Mouse (Mus musculus) heart, embryonic 16.5 days (tissue): ENCODE results near the gene Tra2b. TPM values are rescaled to one million over a fixed set of nuclear protein-coding genes. Genes with fewer than 3 reads are reported as not detected.
A peak's percentile ranks its signal among the peaks of the same experiment; 100 is the strongest.
"Not testable (repeated sequence)": the region's sequence is repeated elsewhere in the genome, so short reads cannot be mapped to it uniquely, and the experiment has no call there.

Experiments used
- ATAC-seq: fragments of 200-750 bp; cut with Nextera tagmentation; replicated peaks from 2 replicates; pipeline ENCODE4 v1.8.0; 2017; ENCODE audit warnings: moderate number of reproducible peaks; ENCODE audit not compliant: insufficient read depth, low FRiP score; ENCODE audit errors: extremely low read depth
- H3K27ac ChIP-seq: fragments of 300-500 bp; sonication (generic); 2 replicates; pipeline ENCODE4 v1.5.1; 2014; ENCODE audit warnings: mild to moderate bottlenecking, low read length, control low read depth, moderate library complexity
- H3K27me3 ChIP-seq: fragments of 300-500 bp; sonication (generic); 2 replicates; pipeline ENCODE4 v1.6.1; 2014; ENCODE audit warnings: low read length, mixed read lengths; ENCODE audit not compliant: control insufficient read depth, insufficient read depth
- H3K36me3 ChIP-seq: fragments of 300-500 bp; sonication (generic); 2 replicates; pipeline ENCODE4 v1.6.1; 2014; ENCODE audit not compliant: control insufficient read depth, insufficient read depth
- H3K4me1 ChIP-seq: fragments of 300-500 bp; sonication (generic); 2 replicates; pipeline ENCODE4 v1.6.1; 2014; ENCODE audit warnings: low read length, mixed read lengths; ENCODE audit not compliant: control insufficient read depth, insufficient read depth
- H3K4me2 ChIP-seq: fragments of 300-500 bp; sonication (generic); 2 replicates; pipeline ENCODE4 v1.6.1; 2014; ENCODE audit warnings: low read depth, mild to moderate bottlenecking, control low read depth, low read length
- H3K4me3 ChIP-seq: fragments of 300-500 bp; sonication (generic); 2 replicates; pipeline ENCODE4 v1.5.1; 2014; ENCODE audit warnings: mild to moderate bottlenecking, control low read depth, low read length
- H3K9ac ChIP-seq: fragments of 300-500 bp; sonication (generic); 2 replicates; pipeline ENCODE4 v1.6.1; 2014; ENCODE audit warnings: low read length, control low read depth
- H3K9me3 ChIP-seq: fragments of 300-500 bp; sonication (generic); replicated peaks from 2 replicates; pipeline ENCODE4 v1.6.1; 2016; ENCODE audit warnings: low read length; ENCODE audit not compliant: control insufficient read depth
- WGBS: fragments of 180-500 bp; shearing (Covaris S2); extraction: QIAGEN DNeasy Blood & Tissue Kit; methylation state at CpG from one replicate; pipeline ENCODE4 v1.1.7; 2014; 5-methylcytosine and 5-hydroxymethylcytosine counted together
- polyA plus RNA-seq: library from polyadenylated mRNA; unstranded; fragments of >200 nt; fragmentation: Nextera tagmentation; extraction: Ambion mirVana; gene quantifications from 2 replicates; pipeline ENCODE4 v1.2.1, GENCODE M21; 2015

Gene Tra2b
- 201 and 229 TPM in 2 replicates for polyA plus RNA-seq

- H3K27me3 ChIP-seq: no peaks in the 10 kb centered on the region
- H3K9me3 ChIP-seq: no peaks in the 10 kb centered on the region
- peak within 1 kb of the TSS; percentile 99 for H3K4me3 ChIP-seq
- under 1% methylated on average over 38 of the region's 38 CpGs for WGBS
- H3K27ac ChIP-seq: peak within 1 kb of the TSS; percentile 98
- H3K9ac ChIP-seq: peak within 1 kb of the TSS; percentile 98
- H3K4me2 ChIP-seq: peak within 1 kb of the TSS; percentile 94
- H3K4me1 ChIP-seq: peaks cover 14% of the 10 kb centered on the region
- no peaks in the 10 kb centered on the region for H3K36me3 ChIP-seq
- peak; percentile 98 for ATAC-seq
Measured at GRCm38 (mm10) chr16:22265849-22266376, at the start of gene Tra2b. Tra2b (minus strand) TSS chr16:22266005.

- H3K36me3 ChIP-seq: no peaks in the 10 kb centered on the region
- 15% methylated on average over 1 of the region's 1 CpGs for WGBS
- ATAC-seq: no peak; the same call in 1 of the 2 replicates
Measured at GRCm38 (mm10) chr16:22310649-22311048, 44.8 kb upstream of the Tra2b start.

GRCm38 (mm10) chr16:22302606-22303005 is 36.8 kb upstream of the Tra2b start:
- WGBS: 25% methylated on average over 5 of the region's 5 CpGs
- Histone ChIP-seq H3K27ac (no peak overlapping the region), H3K27me3 (no peaks in the 10 kb centered on the region), H3K9me3 (no peaks in the 10 kb centered on the region), H3K4me2 (no peak overlapping the region), H3K36me3 (no peaks in the 10 kb centered on the region), H3K4me1 (no peaks in the 10 kb centered on the region), H3K4me3 (no peak overlapping the region), H3K9ac (no peak overlapping the region)
- ATAC-seq: no peak

More at GRCm38 (mm10) chr16:22310649-22311048, 44.8 kb upstream of the Tra2b start:
- Histone ChIP-seq H3K9ac (no peak overlapping the region), H3K27ac (no peak overlapping the region), H3K9me3 (no peaks in the 10 kb centered on the region), H3K27me3 (no peaks in the 10 kb centered on the region), H3K4me1 (no peaks in the 10 kb centered on the region), H3K4me3 (no peak overlapping the region), H3K4me2 (no peak overlapping the region)

DNA sequence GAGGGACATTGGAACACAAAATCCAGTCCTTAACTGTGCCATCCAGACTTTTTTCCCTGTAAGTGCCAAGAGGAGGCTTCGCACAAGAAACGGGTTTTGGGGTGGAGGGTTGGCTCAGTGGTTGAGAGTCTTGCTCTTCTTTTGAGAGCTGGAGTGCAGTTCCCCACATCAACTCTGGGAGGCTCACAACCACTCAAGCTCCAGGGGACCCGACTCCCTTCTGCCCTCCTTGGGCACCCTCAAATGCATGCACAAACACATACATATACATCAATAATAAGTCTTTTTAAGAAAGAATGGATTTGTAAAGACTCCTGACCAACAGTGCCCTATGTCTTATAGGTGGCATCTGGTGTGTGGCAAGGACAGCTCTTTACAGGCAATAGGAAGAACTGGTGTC is 35.6 kb upstream of the Tra2b start:
- no peaks in the 10 kb centered on the region for H3K4me1 ChIP-seq
- no peaks in the 10 kb centered on the region for H3K9me3 ChIP-seq
- no peak overlapping the region for H3K9ac ChIP-seq
- H3K4me2 ChIP-seq: no peak overlapping the region
- no peaks in the 10 kb centered on the region for H3K36me3 ChIP-seq
- no peak overlapping the region for H3K4me3 ChIP-seq
- no peak overlapping the region for H3K27ac ChIP-seq
- no peak for ATAC-seq
- no peaks in the 10 kb centered on the region for H3K27me3 ChIP-seq
- WGBS: 54% methylated on average over 3 of the region's 3 CpGs

GRCm38 (mm10) chr16:22296901-22297300 is 31.1 kb upstream of the Tra2b start:
- no peaks in the 10 kb centered on the region for H3K4me1 ChIP-seq
- ATAC-seq: no peak
- no peaks in the 10 kb centered on the region for H3K27me3 ChIP-seq
- 65% methylated on average over 6 of the region's 6 CpGs for WGBS
- no peaks in the 10 kb centered on the region; the same call in 1 of the 2 replicates for H3K9me3 ChIP-seq
- H3K4me3 ChIP-seq: no peak overlapping the region
- no peaks in the 10 kb centered on the region for H3K36me3 ChIP-seq
- no peak overlapping the region for H3K4me2 ChIP-seq
- no peak overlapping the region for H3K27ac ChIP-seq
- H3K9ac ChIP-seq: no peak overlapping the region

DNA sequence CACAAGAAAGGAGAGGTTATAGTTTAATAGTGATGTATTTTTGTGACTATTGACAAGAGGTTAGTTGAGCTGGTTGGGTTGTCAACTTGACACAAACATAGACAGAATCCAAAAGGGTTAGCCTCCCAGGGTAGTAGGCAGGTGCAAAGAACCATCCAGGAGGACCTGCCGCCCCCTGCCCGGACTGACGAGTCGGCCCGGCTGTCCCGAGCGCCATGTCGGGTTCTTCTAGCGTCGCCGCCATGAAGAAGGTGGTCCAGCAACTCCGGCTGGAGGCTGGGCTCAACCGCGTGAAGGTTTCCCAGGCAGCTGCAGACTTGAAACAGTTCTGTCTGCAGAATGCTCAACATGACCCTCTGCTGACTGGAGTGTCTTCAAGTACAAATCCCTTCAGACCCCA is 29.0 kb upstream of the Tra2b start:
- H3K9ac ChIP-seq, H3K4me3 ChIP-seq, H3K36me3 ChIP-seq, H3K27ac ChIP-seq, H3K4me2 ChIP-seq, H3K9me3 ChIP-seq, ATAC-seq, H3K27me3 ChIP-seq, H3K4me1 ChIP-seq: not testable (repeated sequence)
- 94% methylated on average over 14 of the region's 14 CpGs for WGBS

DNA sequence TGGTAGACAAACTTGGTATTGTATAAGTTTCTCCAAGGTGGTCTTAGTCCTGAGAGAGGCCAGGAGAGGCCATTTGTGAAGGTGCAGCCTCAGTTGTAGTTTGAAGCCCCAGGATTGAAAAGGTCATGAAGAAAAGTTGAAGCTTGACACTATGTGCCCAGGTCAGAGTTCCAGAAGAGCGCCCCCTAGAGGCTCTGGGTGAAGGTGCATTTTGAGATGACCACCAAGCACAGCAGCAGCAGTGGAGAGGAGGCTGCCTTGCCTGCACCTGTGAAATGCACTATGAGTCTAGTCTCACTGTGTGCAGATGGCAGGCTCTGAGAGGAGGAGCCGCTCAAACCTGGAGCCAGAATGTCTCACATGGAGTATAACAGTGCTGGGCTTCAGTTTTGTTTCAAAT is 27.8 kb upstream of the Tra2b start:
- Histone ChIP-seq H3K27ac (no peak overlapping the region), H3K4me2 (no peak overlapping the region), H3K9ac (no peak overlapping the region), H3K36me3 (no peaks in the 10 kb centered on the region), H3K4me1 (no peaks in the 10 kb centered on the region), H3K9me3 (peaks cover 5% of the 10 kb centered on the region; the same call in 1 of the 2 replicates), H3K4me3 (no peak overlapping the region), H3K27me3 (no peaks in the 10 kb centered on the region)
- no peak for ATAC-seq
- WGBS: 57% methylated on average over 2 of the region's 2 CpGs

DNA sequence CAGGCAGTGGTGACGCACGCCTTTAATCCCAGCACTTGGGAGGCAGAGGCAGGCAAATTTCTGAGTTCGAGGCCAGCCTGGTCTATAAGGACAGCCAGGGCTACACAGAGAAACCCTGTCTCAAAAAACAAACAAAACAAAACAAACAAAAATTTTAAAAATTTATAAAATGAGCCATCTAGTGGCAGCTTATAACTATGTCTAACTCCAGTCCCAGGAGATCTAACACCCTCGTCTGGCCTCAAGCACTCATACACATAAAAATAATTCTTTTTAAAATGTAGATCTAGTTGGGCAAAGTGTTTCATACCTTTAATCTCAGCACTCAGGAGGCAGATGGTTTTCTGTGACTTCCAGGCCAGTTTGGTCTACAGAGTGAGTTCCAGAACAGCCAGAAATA is 26.6 kb upstream of the Tra2b start:
- Histone ChIP-seq H3K4me2 (no peak overlapping the region), H3K36me3 (no peaks in the 10 kb centered on the region), H3K27ac (no peak overlapping the region), H3K27me3 (no peaks in the 10 kb centered on the region), H3K9ac (no peak overlapping the region), H3K4me3 (no peak overlapping the region), H3K4me1 (no peaks in the 10 kb centered on the region), H3K9me3 (peaks cover 5% of the 10 kb centered on the region; the same call in 1 of the 2 replicates)
- 81% methylated on average over 4 of the region's 4 CpGs for WGBS
- ATAC-seq: no peak

- no peak for ATAC-seq
- Histone ChIP-seq H3K4me1 (no peaks in the 10 kb centered on the region), H3K9ac (no peak overlapping the region), H3K4me3 (no peak overlapping the region), H3K27ac (no peak overlapping the region), H3K36me3 (no peaks in the 10 kb centered on the region), H3K9me3 (peaks cover 5% of the 10 kb centered on the region; the same call in 1 of the 2 replicates), H3K4me2 (no peak overlapping the region), H3K27me3 (no peaks in the 10 kb centered on the region)
- 60% methylated on average over 2 of the region's 2 CpGs for WGBS
Measured at GRCm38 (mm10) chr16:22289643-22290042, 23.8 kb upstream of the Tra2b start.
